Mouse (Mus musculus) heart, postnatal 25 days (tissue): ENCODE data around the gene Col4a1. TPM values are rescaled to one million over a fixed set of nuclear protein-coding genes. Genes with fewer than 3 reads are reported as not detected.

Experiments used
- DNase-seq: peaks from one replicate; pipeline ENCODE4 v3.0.0; 2022; ENCODE audit warnings: low spot score
- intact Hi-C: fragments of 180-260 bp; cut with DNase I; formaldehyde crosslinking; loops from one replicate; pipeline ENCODE4 v1.15.1; 2025
- total RNA-seq, 2 experiments: library from RNA; stranded (reverse); gene quantifications; 2 replicates each; pipeline ENCODE4 v1.2.3; 2021

Col4a1 gene
- total RNA-seq, 2 experiments from 2014 or later, result 537 to 622 TPM

DNA sequence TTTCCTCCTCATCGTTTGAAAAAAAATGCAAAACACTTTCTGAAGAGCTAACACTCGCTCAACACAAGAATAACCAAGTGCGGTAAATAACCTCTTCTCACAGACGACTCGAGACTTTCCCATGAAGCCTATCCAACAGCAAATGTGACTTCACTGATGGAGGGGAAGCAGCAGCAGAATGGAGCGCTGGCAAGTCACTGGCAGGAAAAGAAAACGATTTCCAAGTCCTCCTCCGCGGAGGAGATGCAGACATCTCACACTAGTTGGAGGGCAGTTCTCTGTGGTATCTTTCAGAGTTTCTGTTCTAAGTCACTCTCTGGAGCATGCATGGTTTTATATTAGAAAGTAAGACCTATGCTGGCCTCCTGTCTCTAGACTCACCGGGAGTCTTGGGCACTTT, 59.6 kb downstream of the Col4a1 start:
- no peak for DNase-seq
- intact Hi-C loops, result loop anchor here (1.0 to 2.0 kb wide), 3 partner anchors 60 to 168 kb away; partner anchors contain the start of genes Col4a1 and Col4a2

DNA sequence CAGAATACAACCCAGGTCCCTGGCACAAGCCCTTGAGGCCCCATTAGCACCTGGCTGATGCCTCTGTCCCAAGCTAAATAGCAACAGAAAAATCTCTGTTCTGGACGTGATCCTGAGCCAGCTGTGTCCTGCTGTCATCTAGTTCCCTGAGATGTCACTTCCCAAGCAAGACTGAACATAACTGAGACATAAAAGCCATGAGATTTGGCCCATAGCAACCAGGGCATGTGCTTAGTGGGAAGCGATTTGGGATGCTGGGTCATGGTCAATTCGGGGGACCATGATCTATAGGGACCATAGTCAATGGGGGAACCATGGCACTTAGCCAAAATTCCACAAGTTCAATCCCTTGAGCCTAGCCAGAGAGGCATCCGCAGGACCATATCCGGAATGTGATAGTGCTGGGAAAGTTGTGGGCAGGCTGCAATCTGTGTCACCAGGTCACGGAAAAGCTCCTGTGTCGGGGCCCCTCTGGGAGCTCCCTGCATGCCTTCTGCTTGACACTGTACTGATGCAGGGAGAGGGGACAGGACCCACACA, 60.3 kb downstream of the Col4a1 start:
- no peak for DNase-seq
- intact Hi-C loops, result loop anchor here (2.0 kb wide), 2 partner anchors 60 to 168 kb away; partner anchors contain the start of genes Col4a1 and Col4a2

DNA sequence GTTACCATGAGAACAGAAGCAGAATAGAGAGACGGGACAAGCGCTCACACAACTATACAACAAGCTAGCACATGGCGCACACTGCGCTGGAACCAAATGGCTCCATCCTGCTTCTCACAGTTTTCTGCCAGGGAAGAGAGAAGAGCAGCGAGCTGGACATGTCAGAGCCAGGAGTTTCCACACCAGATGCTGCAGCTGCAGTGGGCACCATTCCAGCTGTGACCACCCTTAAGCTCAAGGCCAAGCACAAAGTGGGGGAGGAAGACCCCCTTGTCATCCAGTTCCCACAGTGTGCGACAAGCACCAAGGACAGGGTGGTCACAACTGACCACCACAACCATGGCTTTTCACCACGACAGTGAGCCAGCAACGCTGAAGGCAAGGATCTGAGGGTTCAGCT, 62.5 kb downstream of the Col4a1 start:
- DNase-seq, result no peak
- intact Hi-C loops, result no loop called here

DNA sequence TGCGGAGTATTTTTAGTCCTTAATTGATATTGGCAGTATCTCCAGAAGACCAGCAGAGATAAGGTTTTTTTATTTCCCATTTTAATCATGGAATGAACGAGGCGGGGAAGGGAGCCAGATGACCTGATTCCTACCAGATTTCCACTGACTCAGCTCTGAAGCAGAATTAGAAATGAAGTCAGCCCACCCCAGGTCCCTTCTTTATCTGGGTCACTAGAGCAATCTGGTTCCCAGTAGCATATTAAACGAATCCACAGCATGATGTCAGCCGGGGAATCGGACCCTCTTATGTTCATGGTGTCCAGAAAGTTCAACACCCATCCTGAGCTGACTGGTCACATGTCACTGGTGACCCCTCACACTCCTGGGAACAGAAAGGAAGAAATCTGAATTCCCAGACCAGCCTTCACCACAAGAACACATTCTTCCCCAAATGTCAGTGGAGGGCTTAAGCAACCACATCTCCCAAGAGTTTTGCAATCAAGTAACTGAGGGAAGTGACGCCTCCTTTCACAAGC, 63.0 kb downstream of the Col4a1 start:
- peak; percentile 24 for DNase-seq
- intact Hi-C loops, result loop anchor here (10.0 kb wide), 1 partner anchor 235 kb away; no protein-coding TSS in a partner anchor

DNA sequence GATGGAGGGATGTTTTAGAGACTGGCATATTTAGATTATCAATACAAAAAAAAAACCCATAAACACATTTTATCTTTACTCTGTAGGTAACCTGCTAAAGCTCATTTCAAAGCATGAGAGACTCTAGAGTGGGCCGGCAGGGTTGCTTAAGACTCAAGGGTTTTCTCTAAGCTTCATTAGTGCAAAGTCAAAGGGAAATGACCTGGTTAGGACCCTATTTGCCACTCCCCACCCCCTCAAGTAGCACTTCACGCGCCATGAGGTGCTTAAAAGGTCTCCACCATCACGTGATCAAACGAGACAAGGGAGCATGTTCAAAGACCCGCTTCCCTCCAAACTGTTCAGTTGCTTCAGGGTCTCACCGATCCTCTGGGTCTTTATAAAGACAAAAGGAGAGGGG, 63.9 kb downstream of the Col4a1 start:
- no peak for DNase-seq
- intact Hi-C loops, result loop anchor here (10.0 kb wide), 1 partner anchor 236 kb away; no protein-coding TSS in a partner anchor

DNA sequence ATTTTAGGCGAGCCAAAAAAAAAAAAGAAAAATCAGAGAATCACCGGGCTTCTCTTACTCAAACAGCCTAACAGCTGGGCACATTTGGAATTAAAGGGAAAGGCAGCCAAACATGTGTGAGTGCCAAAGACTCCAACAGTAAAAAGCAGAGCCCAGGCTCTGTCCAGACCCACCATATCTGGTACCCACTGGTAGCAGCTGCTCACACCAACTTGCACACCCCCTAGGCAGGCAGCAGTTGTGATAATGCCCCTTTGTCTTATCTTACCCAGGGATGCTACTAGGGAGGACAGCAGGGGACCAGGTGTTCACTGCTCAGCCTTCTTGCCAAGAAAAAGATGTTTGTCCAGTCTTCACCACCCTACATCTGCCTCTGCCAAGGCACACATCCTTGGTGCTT, 71.1 kb downstream of the Col4a1 start:
- DNase-seq, result no peak
- intact Hi-C loops, result loop anchor here (10.0 kb wide), 1 partner anchor 243 kb away; no protein-coding TSS in a partner anchor

DNA sequence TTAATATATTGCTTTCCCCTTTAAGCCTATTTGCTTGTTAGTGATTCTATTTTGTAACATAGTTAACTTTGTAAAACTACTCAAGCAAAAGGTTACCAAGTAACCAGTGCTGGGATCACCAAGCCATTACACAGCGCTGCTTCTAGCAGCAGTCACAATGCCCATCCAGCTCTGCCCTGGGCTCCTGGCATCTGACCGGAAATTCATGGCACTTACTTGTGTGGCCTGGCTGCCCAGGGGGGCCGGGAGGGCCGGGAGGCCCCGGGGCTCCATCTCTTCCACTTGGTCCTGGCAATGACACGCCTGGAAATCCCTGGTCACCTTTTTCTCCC, 77.8 kb downstream of the Col4a1 start:
- no peak for DNase-seq
- intact Hi-C loops, result no loop called here

DNA sequence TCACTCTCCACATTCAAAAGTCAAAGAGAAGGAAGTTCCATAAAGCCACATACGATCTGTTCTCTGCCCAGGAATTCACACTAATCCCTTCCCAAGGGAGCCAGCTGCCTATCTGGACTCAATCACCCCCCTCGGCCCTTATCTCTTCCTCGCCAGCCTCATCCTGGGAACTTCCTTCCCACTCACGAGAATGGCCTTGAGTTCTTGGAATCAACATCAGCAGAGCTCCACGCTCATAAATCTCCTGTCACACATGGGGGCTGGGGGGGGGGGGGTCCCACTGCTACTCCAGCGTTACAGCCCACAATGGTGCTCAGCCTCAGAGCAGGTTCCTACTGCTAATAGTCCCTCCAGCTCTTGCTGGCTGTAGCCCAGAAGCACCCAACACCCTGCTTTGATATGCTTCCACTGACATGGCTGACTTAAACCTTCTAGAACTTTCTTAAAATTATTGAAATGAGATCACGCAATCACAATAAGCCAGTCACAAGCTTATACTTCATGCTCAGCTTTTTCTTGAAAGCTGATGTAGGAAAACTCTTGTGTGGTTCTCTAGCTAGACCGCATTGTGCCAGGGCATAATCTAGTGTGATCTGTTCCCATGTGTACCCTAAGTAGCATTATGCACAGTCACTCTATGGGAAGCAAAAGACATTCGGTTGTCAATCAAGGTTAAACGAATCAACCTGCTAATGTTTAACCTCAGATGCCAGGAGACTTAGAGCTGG, 78.3 kb downstream of the Col4a1 start:
- DNase-seq, result no peak
- intact Hi-C loops, result no loop called here

DNA sequence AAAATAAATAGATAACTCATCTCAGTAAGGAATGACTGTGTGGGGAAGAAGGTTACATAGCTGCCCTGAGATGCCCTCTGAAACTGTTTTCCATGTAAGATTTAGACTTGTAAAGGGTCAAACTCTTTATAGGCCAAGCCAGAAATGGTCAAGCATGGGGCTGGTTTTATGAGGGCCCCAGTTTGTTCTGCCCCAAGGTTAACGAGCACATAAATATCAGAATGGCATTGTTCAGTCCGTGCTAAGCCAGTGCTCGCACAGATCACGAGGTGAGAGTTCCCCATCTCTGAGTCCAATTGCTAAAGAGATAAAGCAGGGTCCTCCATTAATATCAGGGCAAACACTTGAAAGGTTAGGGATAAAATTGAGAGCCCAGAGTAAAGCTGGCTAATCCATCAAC, 79.6 kb downstream of the Col4a1 start:
- DNase-seq, result no peak
- intact Hi-C loops, result no loop called here

DNA sequence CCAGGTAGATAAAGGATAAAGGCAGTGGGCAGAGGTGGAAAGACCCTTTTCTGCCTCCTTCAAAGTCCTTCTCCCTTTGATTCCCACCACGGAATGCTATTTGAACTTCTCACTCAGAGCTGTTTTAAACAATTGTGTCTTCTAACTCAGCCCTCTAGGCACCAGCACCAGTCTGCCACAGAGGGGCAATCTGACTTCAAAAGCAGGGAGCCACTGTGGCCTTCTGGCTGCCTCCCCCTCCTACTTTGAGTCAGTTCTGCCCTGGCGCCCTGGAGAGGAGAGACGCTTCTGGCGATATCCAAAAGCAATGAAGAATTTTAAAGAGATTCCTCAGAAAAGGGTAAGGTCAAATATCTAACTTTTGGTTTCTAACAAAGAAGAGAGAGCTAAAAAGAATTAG, 82.3 kb downstream of the Col4a1 start:
- DNase-seq, result no peak
- intact Hi-C loops, result no loop called here

DNA sequence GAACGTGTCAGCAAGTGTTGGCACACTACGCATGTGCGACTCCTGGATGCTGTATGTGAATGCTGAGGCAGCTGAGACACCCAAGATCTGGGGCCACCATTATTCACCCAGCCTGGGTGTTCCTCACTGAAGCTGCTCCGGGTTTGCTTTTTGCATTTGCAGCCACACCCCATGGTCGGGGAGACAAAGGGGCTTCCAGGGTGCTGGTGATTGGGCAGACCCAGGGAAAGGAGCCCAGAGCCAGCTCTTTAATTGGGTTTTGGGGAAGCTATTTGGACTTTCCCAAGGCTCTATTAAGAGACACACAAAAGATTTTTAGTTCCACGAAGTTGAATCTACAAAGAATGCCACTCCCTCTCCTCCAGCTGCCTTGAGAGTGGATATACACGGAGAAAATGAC, 85.2 kb downstream of the Col4a1 start:
- no peak for DNase-seq
- intact Hi-C loops, result no loop called here

DNA sequence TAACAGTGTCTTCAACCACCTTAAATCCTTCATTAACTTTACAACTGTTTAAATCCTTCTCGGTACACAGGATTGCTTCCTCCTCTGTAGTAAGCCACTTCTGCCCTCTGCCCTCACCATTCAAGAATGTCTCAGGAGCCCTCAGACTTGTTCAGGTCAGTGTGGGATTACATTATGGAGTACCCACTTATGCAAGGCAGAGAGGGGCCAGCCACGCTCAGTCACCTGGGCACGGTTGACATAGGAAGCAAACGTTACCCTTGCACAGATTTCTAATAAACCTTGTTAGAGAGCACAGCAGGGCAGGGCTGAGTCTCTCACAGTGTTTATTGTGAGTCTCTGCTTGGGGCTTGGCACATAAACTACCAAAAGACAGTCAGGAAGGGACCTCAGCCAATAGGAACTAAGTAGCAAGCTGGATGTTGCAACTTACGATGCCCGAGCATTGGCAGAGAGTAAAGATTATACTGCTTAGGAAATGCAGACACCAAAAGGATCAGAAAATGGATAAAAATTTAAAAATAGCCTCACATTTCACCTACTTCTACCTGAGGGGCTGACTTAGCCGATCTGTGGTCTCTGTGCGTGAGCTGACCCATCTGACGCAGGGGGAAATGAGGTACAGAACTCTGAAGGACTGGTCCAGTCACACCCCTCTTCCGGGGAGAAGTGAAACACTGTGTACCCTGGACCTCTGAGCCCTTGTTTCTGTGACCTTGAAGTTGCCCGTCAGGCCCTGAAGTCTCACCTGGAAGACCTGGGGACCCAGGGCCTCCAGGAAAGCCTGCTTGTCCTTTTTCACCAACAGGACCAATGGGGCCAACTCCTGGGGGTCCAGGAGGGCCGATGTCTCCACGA, 86.8 kb downstream of the Col4a1 start:
- DNase-seq, result no peak
- intact Hi-C loops, result no loop called here

DNA sequence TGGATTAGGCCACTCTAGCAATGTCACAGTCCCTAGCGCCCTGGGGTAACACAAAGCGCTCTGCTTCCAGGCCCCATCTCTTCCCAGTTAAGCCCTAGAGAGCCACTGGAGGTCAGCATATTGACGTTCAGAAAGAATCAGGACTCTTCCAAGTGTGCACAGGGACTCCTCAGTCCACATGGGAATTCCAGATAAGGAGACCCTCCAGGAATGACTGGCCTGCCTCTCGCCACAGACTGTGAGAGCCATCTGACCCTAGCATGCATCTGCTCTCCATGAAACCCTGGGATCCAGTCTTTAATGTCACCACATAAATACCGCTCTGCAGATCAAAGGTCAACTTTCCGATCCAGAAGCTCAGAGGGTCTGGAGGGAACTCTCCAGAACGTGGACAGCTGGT, 88.4 kb downstream of the Col4a1 start:
- no peak for DNase-seq
- intact Hi-C loops, result no loop called here

DNA sequence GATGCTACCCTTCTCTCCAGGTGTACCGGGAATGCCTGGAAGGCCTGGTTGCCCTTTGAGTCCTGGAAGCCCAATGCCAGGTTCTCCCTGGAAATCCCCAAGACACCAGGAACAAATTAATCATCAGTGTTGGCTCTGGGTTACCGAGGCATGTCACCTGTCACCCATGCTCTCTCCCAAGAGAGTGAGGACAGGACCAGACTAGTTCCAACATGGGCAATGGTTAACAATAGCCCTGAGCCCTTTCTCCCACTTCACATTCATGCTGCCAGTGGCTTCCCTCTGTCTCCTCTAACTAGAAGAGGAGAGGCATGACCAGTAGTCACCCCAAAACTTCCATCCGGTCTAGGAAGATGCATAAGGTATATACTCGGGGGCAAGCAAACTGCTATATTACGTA, 91.3 kb downstream of the Col4a1 start:
- intact Hi-C loops, result no loop called here
- no peak for DNase-seq

DNA sequence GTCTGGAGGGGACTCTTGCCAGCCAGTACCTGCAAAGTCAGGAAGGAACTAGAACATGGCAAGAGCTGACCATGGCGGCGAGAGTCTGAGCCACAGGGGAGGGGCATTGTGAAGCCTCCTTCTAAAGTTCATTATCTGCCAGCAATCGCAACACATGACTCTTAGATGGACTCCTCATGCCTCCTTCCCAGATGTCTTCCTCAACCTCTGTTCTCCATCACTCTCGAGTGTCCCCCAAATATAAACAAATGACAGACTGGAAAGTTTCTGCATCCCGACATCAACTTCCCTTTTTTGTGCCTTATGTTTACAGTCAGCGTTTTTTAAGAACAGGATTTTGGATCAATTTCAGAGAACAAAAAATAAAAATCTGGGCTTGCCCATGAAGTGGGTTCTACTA, 93.3 kb downstream of the Col4a1 start:
- DNase-seq, result no peak
- intact Hi-C loops, result loop anchor here (10.0 kb wide), 1 partner anchor 804 kb away; no protein-coding TSS in a partner anchor

DNA sequence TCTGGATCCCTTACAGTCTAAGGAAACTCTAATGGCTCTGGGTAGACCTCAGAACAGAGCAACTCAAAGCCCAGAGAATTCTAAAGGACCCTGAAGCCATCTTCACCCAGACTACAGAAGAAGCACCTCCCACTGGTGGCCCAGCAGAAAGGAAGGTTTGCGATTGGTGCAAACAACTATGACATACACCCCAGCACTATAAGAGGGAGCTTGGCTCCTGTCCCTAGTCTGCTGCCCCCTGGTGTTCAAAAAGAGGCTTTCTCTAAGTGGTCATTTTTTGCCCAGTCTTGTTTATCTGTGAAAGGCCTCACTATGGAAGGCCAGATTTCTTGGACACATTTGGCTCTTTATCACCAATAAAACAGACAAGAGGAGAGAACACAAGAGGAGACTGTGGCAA, 97.4 kb downstream of the Col4a1 start:
- intact Hi-C loops, result loop anchor here (10.0 kb wide), 1 partner anchor 800 kb away; no protein-coding TSS in a partner anchor
- no peak for DNase-seq

DNA sequence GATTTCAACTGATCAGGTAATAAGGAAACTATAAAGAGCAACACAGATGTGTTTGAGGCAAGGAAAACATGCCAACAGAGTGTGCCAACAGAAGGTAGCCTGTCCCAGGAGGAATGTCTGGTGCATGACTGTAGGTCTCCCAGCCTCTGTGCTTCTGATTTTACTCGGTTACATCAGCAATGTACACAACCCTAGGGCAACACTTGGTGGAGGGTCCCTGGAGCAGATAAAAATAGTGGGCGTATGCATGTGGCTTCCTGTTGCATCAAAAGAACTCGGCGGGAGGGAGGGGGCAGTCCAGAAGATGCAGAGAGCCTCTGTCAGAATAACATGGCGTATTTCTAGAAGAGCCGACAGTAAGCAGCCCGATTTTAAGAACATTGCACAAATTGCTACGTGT, 106.1 kb downstream of the Col4a1 start:
- intact Hi-C loops, result no loop called here
- no peak for DNase-seq

DNA sequence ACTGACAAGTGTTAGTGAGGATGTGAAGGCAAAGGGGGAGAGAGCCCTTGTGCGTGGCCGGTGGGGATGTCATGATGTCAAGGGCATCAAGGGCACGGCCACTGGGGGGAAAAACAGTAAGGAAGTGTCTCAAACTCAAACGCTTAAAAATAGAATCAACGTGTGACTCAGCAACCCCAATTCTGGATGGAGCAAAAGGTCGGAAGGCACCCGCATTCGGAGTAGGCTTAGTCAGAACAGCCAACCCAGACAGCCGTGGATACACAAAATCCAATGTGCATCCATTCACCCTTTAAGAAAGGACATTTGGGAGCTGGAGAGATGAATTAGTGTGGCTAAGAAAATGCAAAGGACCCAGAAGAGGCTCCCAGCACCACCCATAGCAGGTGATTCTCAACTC, 107.1 kb downstream of the Col4a1 start:
- intact Hi-C loops, result no loop called here
- no peak for DNase-seq

DNA sequence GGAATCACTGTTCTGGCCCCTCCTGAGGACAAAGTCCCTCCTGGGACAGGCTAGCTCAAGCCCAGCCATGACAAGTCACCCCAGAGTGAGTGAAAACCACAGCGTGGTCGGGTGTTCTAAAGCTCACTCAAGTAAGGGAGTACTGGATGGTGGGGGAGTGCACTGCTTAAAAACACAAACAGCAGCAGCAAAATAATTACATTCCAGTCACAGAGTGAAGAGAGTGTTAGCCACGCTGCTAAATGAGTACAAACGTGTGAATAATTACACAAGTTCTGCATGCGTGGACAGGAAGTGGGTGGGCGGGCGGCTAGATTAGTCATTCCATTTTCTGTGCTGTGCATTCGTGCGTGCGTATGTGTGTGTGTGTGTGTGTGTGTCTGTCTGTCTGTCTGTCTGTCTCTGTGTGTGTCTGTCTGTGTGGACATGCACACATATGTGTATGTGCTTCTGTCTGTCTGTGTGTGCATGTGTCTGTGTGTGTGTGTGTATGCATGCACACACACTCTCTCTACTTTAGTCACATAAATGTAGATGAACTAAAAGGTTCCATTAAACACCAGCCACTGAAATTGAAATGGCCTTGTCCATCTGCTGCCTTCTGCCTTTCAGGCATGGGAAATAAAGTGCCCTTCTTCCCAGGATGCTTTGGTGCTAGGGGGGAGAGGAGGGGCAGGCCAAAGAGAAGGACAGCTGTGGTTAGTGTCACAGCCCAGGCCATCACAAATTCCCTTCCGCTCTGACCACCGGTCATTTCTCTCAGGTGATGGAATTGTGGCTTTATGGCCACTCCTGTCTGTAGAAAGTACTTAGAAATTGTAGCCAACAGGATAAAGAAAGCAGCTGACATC, 109.1 kb downstream of the Col4a1 start:
- DNase-seq, result no peak
- intact Hi-C loops, result no loop called here

DNA sequence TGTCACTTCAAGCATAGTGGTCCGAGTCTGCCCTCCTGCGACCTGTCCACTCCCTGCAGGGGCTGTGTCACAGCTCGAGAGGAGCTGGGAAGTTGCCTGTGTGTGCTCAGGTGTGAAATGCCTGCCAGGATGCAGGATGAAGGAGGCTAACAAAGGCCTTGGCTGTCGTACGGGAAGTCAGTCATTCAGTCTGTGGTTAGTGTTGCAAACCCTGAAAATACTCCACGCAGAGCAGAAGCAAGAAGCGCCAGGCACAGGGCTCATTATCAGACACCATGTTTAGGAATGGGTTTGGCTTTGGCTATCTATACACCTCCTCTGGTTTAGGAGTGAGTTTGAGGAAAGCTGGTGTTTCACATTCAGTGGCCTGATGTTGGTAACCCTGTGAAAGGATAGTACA, 114.0 kb downstream of the Col4a1 start:
- no peak for DNase-seq
- intact Hi-C loops, result no loop called here
